Mouse (Mus musculus) 416B (cell line): Measurements from ENCODE around the gene Ubtd2.

Experiments used
- DNase-seq: peaks from one replicate; pipeline ENCODE4 v3.0.0; 2011; ENCODE audit warnings: low read depth

Gene Ubtd2

GRCm38 (mm10) chr11:32546483-32546882 is 91.3 kb downstream of the Ubtd2 start:
- DNase-seq, result no peak

- DNase-seq, result no peak
Observed at GRCm38 (mm10) chr11:32547391-32547947, 92.3 kb downstream of the Ubtd2 start.

GRCm38 (mm10) chr11:32548240-32548639 is 93.1 kb downstream of the Ubtd2 start:
- DNase-seq, result no peak

GRCm38 (mm10) chr11:32549236-32549635 is 94.1 kb downstream of the Ubtd2 start:
- no peak for DNase-seq

- DNase-seq, result no peak
Observed at GRCm38 (mm10) chr11:32550102-32550501, 94.9 kb downstream of the Ubtd2 start.

GRCm38 (mm10) chr11:32551056-32551455 is 95.9 kb downstream of the Ubtd2 start:
- DNase-seq, result no peak

- no peak for DNase-seq
Observed at GRCm38 (mm10) chr11:32551579-32552297, 96.6 kb downstream of the Ubtd2 start.

- no peak for DNase-seq
Observed at GRCm38 (mm10) chr11:32552401-32553090, 97.4 kb downstream of the Ubtd2 start.

- DNase-seq, result no peak
Observed at GRCm38 (mm10) chr11:32553311-32554140, 98.4 kb downstream of the Ubtd2 start.

- DNase-seq, result peak; percentile 80
Observed at GRCm38 (mm10) chr11:32554141-32555091, 99.2 kb downstream of the Ubtd2 start.

GRCm38 (mm10) chr11:32555103-32555689 is 100.0 kb downstream of the Ubtd2 start:
- DNase-seq, result no peak

- DNase-seq, result no peak
Observed at GRCm38 (mm10) chr11:32556333-32556990, 101.3 kb downstream of the Ubtd2 start.

GRCm38 (mm10) chr11:32558026-32558425 is 102.9 kb downstream of the Ubtd2 start:
- no peak for DNase-seq

GRCm38 (mm10) chr11:32558677-32559076 is 103.5 kb downstream of the Ubtd2 start:
- peak; percentile 85 for DNase-seq

GRCm38 (mm10) chr11:32560015-32560770 is 105.0 kb downstream of the Ubtd2 start:
- no peak for DNase-seq

- peak; percentile 79 for DNase-seq
Observed at GRCm38 (mm10) chr11:32561465-32562355, 106.5 kb downstream of the Ubtd2 start.

GRCm38 (mm10) chr11:32562706-32563105 is 107.5 kb downstream of the Ubtd2 start:
- no peak for DNase-seq

GRCm38 (mm10) chr11:32563660-32564059 is 108.5 kb downstream of the Ubtd2 start:
- peak; percentile 66 for DNase-seq
